Mouse (Mus musculus) small intestine, adult 2 months (tissue): ENCODE results near the gene Mrvi1. TPM values are rescaled to one million over a fixed set of nuclear protein-coding genes. Genes with fewer than 3 reads are reported as not detected.
A peak's percentile ranks its signal among the peaks of the same experiment; 100 is the strongest.

Experiments used
- H3K27ac ChIP-seq: fragments of 200-500 bp; 2 replicates; pipeline ENCODE4 v1.5.1; 2012; ENCODE audit warnings: low read depth, low read length, control low read depth, inconsistent platforms; ENCODE audit not compliant: insufficient read depth
- H3K27me3 ChIP-seq: fragments of 200-500 bp; 2 replicates; pipeline ENCODE4 v1.6.1; 2012; ENCODE audit warnings: mild to moderate bottlenecking, moderate library complexity, low read length, inconsistent platforms; ENCODE audit not compliant: control insufficient read depth, insufficient read depth
- H3K36me3 ChIP-seq: fragments of 200-500 bp; 2 replicates; pipeline ENCODE4 v1.6.1; 2012; ENCODE audit warnings: mild to moderate bottlenecking, low read length, control low read depth, inconsistent platforms; ENCODE audit not compliant: control insufficient read depth, insufficient read depth
- H3K4me1 ChIP-seq: fragments of 200-500 bp; 2 replicates; pipeline ENCODE4 v1.6.1; 2012; ENCODE audit warnings: low read length, inconsistent platforms, mixed read lengths; ENCODE audit not compliant: control insufficient read depth, insufficient read depth, insufficient read length
- H3K4me3 ChIP-seq: fragments of 200-500 bp; 2 replicates; pipeline ENCODE4 v1.5.1; 2012; ENCODE audit warnings: low read depth, mild to moderate bottlenecking, control low read depth, inconsistent platforms, low read length, moderate library complexity
- CTCF ChIP-seq: fragments of 200-500 bp; IDR thresholded peaks from 2 replicates; pipeline ENCODE4 v1.5.1; 2012; ENCODE audit warnings: low read depth, mild to moderate bottlenecking, control low read depth, inconsistent platforms, low read length, moderate library complexity, mixed read lengths; ENCODE audit not compliant: insufficient replicate concordance, insufficient read length; ENCODE audit errors: extremely low read depth
- POLR2A ChIP-seq: fragments of 200-500 bp; IDR thresholded peaks from 2 replicates; pipeline ENCODE4 v1.6.1; 2012; ENCODE audit warnings: low read depth, mild to moderate bottlenecking, control low read depth, inconsistent platforms, low read length, moderate library complexity
- WGBS: fragments of 180-500 bp; shearing (Covaris S2); methylation state at CpG from one replicate; pipeline ENCODE4 v1.1.7; 2018; 5-methylcytosine and 5-hydroxymethylcytosine counted together
- polyA plus RNA-seq: library from polyadenylated mRNA; depleted of rRNA; stranded (reverse); fragments of >200 nt; gene quantifications from 2 replicates; pipeline ENCODE4 v1.2.3, GENCODE M21; 2012; rRNA removed

The Mrvi1 gene
- 11.7 and 14.8 TPM in 2 replicates for polyA plus RNA-seq

DNA sequence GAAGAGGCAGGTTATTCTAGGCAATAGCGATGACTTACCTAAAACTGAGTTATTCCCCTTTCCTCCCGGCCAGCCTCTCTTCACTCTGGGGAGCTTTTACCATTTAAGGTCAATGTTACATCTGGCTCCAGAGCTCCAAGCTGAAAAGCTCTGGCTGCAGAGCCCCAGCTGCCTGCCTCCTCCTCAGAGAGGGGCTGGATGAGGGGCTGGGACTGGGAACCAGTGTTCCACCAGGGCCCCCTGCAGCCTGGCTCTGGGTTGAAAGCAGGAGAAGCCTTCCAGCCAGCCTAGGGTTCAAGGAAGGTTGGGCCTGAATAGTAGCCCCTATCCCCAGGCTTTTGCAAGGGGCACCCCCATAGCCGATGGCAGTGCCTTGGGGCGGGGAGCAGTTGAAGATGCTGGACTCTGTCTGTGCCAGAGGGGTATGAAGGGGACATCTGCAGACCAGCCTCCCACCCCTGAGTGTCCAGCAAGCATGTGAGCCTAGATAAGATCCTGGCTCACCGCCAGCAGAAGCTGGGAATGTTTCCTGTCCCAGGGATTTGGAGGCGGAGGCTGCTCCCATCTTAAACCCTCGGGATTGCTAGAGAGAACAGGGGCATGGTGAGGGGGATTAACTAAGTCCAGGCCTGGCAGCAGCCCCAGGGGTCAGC is at the start of gene Mrvi1:
Mrvi1 (minus strand) TSS at position 409 of the 653 bp plus-strand sequence.
- H3K4me3 ChIP-seq = peak within 1 kb of the TSS; percentile 39

DNA sequence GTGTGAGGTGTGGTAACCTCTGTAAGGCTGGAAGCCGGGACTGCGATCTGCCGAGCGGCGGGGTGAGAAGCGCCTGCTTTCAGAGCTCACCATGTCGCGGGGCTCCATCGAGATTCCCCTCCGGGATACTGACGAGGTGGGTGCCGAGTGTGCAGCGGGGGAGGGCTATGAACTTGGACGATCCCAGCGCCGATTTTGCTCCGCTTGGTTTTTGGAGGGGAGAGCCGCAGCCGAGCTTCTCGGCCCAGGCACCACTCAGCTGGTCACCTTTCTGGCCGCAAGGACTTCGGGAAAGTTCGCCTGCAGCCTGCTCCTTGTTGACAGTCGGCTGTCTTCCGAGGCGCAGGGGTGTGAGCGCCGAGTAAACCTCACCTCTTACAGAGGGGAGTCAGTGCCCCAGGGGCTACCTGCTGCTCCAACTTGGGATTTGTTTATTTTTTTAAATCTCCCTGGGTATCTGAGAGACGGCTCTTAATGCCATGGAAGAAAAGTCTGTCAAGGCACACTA is 46.8 kb upstream of the Mrvi1 start:
- H3K4me3 ChIP-seq = peak overlapping the region; percentile 83
- no peaks in the 10 kb centered on the region; the same call in 1 of the 2 replicates for H3K4me1 ChIP-seq
- under 1% methylated on average over 29 of the region's 29 CpGs for WGBS
- no peak for TF ChIP-seq POLR2A
- TF ChIP-seq CTCF = no peak
- H3K27me3 ChIP-seq = no peaks in the 10 kb centered on the region
- peak overlapping the region; percentile 98; the same call in 1 of the 2 replicates for H3K27ac ChIP-seq
- peaks cover 6% of the 10 kb centered on the region for H3K36me3 ChIP-seq

More for the DNA sequence above, at the start of gene Mrvi1:
- Histone ChIP-seq H3K4me1 (peaks cover 7% of the 10 kb centered on the region; the same call in 1 of the 2 replicates), H3K36me3 (no peaks in the 10 kb centered on the region), H3K27ac (peak within 1 kb of the TSS; percentile 82), H3K27me3 (no peaks in the 10 kb centered on the region)
- TF ChIP-seq CTCF (no peak), POLR2A (no peak)
- whole genome bisulfite sequencing = 52% methylated on average over 7 of the region's 7 CpGs

DNA sequence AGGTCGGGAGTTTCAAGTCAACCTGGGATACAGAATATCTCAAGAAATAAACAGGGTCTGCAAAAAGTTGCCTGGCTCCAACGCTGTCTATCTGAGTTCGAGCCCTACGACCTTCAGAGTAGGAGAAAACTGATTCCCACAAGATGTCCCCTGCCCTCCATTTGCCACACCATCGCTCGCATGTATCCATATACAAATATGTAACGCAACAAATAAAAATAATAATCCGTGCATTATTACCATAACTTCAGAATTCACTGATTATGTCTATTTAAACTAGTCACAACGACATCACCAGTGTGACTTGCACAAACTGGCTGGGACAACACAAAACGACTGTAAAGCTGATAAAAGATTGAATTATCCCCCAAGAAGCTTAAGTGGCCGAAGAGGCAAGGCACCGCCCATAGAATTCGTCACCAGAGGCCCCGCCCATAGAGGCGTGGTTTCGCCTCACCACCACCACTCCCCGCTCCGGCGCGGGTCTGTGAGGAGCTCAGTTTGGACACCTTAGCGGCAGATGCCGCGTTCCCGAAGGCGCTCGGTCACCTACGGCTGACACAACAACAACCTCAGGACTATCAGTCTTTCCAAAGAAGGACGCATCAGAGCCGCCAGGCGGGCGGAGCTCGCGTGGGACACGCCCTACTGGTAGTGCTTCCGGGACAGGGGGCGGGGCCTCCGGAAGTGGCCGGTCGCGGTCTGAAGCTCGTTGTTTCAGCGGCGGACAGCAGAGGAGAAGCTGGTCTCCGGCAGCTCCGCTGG is 46.2 kb upstream of the Mrvi1 start, which contains the start of gene Ctr9:
Ctr9 (plus strand) TSS at position 671 of the 765 bp plus-strand sequence.
- no peaks in the 10 kb centered on the region for H3K27me3 ChIP-seq
- 3% methylated on average over 45 of the region's 45 CpGs for WGBS
- no peaks in the 10 kb centered on the region; the same call in 1 of the 2 replicates for H3K4me1 ChIP-seq
- peaks cover 2% of the 10 kb centered on the region for H3K36me3 ChIP-seq
- H3K27ac ChIP-seq = peak within 1 kb of the TSS; percentile 98
- TF ChIP-seq POLR2A (peak; percentile 90), CTCF (no peak)
- peak within 1 kb of the TSS; percentile 83 for H3K4me3 ChIP-seq

DNA sequence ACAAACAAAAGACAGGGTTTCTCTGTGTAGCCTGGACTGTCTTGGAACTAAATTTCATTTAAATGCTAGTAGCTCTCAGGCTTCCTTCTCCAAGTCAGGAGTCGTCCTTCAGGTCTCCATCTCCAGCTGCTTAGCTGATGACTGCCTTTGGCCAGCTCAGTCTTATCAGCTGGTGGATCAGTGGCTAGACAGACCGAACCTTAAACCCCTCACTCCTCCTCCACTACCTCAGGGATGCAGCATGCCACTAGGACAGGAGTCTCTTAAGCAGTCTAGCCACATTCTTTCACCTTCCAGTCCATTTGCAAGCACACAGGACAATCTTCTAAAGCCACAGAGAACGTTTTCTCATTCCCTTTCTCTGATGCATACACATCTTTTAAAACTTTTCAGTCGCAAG is 42.7 kb upstream of the Mrvi1 start:
- TF ChIP-seq CTCF (no peak), POLR2A (no peak)
- H3K36me3 ChIP-seq = no peaks in the 10 kb centered on the region
- H3K27me3 ChIP-seq = no peaks in the 10 kb centered on the region
- WGBS = 74% methylated on average over 4 of the region's 4 CpGs
- H3K4me3 ChIP-seq = no peak overlapping the region
- no peaks in the 10 kb centered on the region; the same call in 1 of the 2 replicates for H3K4me1 ChIP-seq
- no peak overlapping the region for H3K27ac ChIP-seq

DNA sequence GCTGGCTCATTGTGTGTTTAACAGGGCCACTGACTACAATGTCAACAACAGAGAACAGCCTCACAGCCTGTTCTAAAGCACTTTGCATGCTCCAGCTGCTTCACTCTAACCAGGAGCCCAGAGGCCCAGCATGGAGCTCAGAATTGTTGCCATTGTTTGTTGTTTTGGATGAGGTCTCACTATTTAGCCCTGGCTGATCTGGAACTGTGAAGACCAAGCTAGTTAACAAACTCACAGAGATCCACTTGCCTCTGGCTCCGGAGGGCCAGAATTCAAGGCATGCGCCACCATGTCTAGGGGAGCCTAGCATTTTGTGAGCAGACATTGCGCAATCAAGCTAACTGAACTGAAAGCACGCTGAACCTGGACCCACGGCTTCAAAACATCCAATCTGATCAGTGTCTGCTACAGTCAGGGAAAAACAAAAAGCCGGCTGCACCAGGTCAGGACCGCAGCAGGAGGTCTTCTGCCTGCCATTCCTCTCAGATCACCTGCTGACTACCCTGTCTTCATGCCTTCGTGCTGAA is 41.9 kb upstream of the Mrvi1 start:
- no peaks in the 10 kb centered on the region for H3K36me3 ChIP-seq
- H3K27ac ChIP-seq = peak overlapping the region; percentile 17
- no peaks in the 10 kb centered on the region for H3K27me3 ChIP-seq
- peak overlapping the region; percentile 29; the same call in 1 of the 2 replicates for H3K4me3 ChIP-seq
- H3K4me1 ChIP-seq = no peaks in the 10 kb centered on the region; the same call in 1 of the 2 replicates
- no peak for TF ChIP-seq POLR2A
- no peak for TF ChIP-seq CTCF
- 19% methylated on average over 8 of the region's 8 CpGs for WGBS

DNA sequence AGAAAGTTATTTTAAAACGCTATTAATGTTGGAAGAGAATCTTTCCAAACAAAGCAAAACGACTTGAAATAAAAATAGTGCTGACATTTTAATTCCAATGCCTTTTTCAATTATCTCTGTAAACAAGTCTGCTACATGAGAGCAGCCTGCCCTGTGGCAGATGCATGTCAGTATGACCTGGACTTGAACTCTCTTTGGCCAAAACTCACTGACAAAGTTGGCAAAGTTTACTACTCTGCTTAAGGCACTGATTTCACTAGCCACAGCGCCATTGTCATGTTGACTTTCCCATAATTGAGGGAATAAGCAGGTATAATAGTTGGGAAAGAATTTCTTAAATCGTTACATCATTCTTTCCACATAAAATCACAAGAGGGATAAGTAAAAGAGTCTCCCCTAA is 38.6 kb upstream of the Mrvi1 start:
- Histone ChIP-seq H3K27me3 (no peaks in the 10 kb centered on the region), H3K4me3 (no peak overlapping the region), H3K4me1 (no peaks in the 10 kb centered on the region; the same call in 1 of the 2 replicates), H3K36me3 (no peaks in the 10 kb centered on the region), H3K27ac (no peak overlapping the region)
- 71% methylated on average over 4 of the region's 4 CpGs for WGBS
- no peak for TF ChIP-seq POLR2A

DNA sequence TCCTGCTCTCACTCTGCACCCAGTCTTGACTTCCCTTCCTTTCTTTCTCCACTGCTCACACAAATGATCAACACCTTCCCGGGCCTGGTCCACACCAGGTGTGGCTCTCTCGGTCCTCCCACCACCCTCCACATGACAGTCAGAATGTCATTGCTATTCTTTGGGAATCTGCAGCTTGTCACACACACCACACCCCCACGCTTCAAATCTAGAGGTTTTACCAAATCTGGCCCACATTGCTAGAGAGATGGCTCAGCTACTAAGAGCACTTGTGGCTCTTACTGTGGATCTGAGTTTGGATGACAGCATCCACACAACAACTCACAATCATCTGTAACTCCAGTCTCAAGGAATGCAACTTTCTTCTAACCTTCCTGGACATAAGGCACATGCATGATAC is 34.7 kb upstream of the Mrvi1 start:
- Histone ChIP-seq H3K27ac (no peak overlapping the region), H3K36me3 (no peaks in the 10 kb centered on the region), H3K4me3 (no peak overlapping the region), H3K4me1 (no peaks in the 10 kb centered on the region; the same call in 1 of the 2 replicates), H3K27me3 (no peaks in the 10 kb centered on the region)
- WGBS = 64% methylated on average over 3 of the region's 3 CpGs
- TF ChIP-seq CTCF (no peak), POLR2A (no peak)
